Mouse (Mus musculus) thymus, postnatal 10 days (tissue): ENCODE measurements around the gene Hist2h3c1.

Experiments
- DNase-seq, 2 experiments: peaks; one replicate each; pipeline ENCODE4 v3.0.0; 2021; ENCODE audit warnings: low spot score in 2 of 2

Gene Hist2h3c1

GRCm38 (mm10) chr3:96255926-96256593 lies 9.6 kb downstream of the Hist2h3c1 start:
- no peak for DNase-seq

DNA sequence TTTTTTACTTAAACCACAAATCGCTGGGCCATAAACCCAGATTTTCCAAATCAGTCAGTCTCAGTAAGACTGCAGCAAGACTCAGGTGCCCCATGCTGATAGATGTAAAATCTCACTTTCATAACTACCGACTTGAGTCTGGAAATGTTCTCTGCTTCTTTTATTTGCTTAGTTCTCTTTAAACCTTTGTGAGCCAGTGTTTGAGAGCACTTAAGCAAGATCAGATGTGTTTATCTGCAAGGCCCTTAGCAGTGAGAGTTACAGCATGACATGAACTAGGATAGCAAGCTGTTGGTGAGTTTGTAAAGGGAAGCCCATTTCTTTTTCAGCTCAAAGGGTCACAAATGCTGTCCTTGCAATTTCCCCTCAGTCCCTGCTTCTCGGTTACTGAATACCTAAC lies 10.7 kb downstream of the Hist2h3c1 start:
- no peak for DNase-seq

DNA sequence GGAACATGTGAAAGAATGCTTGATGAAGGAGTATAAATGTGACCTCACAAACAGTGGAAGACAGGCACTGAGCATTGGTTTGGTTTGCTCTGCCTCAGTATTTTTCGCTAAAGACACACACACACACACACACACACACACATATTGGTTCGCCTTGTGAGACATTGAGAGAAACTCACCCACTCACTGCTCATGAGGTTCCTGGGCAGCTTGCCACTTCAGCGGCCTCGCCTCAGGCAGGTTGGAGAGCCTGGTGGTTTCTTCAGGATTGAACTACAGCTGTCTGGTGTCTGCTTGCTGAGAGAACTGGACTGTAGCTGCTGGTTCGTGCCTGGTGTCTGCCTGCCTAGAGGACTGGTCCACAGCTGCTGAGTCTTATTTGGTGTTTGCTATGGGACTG lies 13.7 kb downstream of the Hist2h3c1 start:
- DNase-seq, result no peak

GRCm38 (mm10) chr3:96261623-96262022 lies 15.1 kb downstream of the Hist2h3c1 start:
- no peak for DNase-seq

- peak; percentile 36 to 42 for DNase-seq
Observed at GRCm38 (mm10) chr3:96262216-96262875, 15.9 kb downstream of the Hist2h3c1 start.

- DNase-seq, result peak; percentile 91 to 94
Observed at GRCm38 (mm10) chr3:96262979-96263550, 16.6 kb downstream of the Hist2h3c1 start, which contains the start of gene Hist2h4. TSS of gene Hist2h4 (minus strand) at chr3:96263311.

DNA sequence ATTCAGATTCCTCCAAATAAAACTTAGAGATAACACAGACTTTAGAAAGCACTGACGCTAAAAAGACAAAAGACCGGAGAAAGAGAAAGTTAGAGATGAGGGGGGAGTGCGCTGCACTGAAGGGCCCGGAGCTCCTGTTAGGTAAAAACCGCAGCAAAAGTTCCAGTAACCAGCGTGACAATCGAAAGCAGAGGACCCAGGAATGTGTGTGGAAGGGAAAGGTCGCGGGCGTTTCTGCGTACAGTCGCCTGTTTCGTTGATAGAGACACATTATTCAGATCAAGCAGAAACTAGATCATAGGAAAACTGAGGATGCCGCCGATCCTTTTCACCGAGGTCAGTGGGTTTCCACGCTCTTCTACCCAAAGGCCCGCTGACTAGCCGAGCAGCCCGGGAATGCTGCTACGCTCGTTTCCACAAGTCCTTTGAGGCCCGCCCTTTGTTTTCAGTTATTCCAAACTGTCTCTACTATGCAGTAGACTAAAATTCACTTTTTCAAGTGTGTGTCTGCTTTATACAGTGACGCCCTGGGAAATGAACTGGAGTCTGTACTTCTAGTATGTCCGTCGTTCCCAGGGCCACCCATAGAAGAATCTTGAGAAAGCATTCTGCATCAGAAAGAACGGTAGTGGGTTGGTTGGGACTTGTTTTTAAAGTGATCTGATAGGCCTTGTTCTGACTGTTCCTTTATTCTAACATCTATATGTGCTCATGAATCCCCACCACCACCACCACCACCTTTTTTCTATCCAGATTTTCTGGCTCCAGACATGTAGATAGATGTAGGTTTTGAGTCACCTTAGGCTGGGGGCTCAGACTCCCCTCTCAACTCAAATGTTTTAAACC lies 17.3 kb downstream of the Hist2h3c1 start:
- peak; percentile 40 to 45 for DNase-seq

- DNase-seq, result no peak
Observed at GRCm38 (mm10) chr3:96264404-96264949, 18.0 kb downstream of the Hist2h3c1 start.

DNA sequence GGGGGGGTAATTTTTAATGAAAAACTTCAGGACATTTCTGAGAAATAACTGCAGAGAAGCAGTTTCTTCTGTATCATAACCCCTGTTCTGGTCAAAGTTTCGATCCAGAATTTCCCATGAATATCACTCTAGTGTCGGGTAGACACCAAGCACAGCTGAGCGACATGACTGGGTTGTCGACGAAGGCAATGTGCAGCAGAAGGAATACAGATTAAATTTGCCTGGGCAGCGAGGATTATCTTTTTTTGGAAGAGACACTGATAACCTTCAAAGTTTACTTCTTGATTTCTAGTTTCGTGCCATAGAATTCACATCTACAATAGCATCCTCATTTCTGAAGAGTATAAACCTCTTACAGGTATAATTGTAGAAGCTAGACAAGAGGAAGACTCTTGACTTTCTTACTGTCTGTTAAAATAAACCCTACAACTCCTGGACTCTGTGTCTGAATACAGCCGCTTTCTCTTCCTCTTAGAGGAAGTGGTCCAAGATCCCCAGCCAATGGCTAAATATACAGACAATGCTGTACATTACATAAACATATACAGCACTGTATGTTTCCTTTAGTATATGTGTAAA lies 19.7 kb downstream of the Hist2h3c1 start:
- no peak for DNase-seq

DNA sequence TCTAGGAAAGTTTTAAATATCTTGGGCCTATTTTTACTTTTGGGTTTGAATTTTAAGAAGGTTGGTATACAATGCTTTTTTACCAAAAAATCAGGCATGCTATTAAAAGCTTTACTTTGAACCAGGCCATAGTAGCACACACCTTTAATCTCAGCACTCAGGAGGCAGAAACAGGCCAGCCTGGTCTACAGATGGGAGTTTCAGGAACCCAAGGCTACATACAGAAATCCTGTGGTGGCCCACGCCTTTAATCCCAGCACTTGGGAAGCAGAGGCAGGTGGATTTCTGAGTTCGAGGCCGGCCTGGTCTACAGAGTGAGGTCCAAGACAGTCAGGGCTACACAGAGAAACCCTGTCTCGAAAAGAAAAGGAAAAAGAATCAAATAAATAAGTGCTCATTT lies 21.1 kb downstream of the Hist2h3c1 start:
- DNase-seq, result no peak

GRCm38 (mm10) chr3:96268051-96268775 lies 21.7 kb downstream of the Hist2h3c1 start, which contains the start of gene Hist2h3b:
TSS of gene Hist2h3b (plus strand) at chr3:96268654.
- peak; percentile 77 to 84 for DNase-seq

GRCm38 (mm10) chr3:96268776-96269378 lies 22.4 kb downstream of the Hist2h3c1 start:
- DNase-seq, result peak in 1 of 2 experiments; percentile 31

DNA sequence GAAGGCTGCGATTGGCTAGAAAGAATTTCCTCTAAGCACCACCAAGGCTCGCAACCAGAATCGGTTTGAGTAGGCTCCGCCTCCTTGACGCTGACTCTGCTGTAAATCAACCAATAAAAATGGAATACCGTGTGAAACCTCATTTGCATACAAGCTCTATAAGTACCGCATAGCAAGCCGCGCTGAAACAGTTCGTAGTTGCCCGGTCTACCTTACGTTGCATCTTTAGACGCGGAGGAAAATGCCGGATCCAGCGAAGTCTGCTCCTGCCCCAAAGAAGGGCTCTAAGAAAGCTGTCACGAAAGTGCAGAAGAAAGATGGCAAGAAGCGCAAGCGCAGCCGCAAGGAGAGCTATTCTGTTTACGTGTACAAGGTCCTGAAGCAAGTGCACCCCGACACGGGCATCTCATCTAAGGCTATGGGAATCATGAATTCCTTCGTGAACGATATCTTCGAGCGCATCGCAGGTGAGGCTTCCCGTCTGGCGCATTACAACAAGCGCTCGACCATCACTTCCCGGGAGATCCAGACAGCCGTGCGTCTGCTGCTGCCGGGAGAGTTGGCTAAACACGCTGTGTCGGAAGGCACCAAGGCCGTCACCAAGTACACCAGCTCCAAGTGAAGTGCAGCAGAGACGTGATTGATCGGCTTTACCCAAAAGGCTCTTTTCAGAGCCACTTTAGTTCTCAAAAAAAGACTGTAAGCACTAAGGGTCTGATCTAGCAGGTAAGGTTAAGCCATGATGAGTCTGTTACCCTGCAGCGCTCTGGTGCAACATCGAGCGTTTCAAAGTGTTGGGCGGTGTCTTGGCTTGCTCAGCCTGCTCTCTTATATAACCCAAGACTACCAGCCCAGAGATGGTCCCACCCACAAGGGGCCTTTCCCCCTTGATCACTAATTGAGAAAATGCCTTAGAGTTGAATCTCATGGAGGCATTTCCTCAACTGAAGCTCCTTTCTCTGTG lies 23.3 kb downstream of the Hist2h3c1 start, which contains the start of gene Hist2h2bb:
TSS of gene Hist2h2bb (plus strand) at position 242 of the 964 bp plus-strand sequence.
- peak; percentile 89 to 93 for DNase-seq

GRCm38 (mm10) chr3:96273591-96274465 lies 27.3 kb downstream of the Hist2h3c1 start:
- peak; percentile 46 to 48 for DNase-seq

- peak; percentile 80 to 88 for DNase-seq
Observed at GRCm38 (mm10) chr3:96277428-96277799, 30.9 kb downstream of the Hist2h3c1 start.

DNA sequence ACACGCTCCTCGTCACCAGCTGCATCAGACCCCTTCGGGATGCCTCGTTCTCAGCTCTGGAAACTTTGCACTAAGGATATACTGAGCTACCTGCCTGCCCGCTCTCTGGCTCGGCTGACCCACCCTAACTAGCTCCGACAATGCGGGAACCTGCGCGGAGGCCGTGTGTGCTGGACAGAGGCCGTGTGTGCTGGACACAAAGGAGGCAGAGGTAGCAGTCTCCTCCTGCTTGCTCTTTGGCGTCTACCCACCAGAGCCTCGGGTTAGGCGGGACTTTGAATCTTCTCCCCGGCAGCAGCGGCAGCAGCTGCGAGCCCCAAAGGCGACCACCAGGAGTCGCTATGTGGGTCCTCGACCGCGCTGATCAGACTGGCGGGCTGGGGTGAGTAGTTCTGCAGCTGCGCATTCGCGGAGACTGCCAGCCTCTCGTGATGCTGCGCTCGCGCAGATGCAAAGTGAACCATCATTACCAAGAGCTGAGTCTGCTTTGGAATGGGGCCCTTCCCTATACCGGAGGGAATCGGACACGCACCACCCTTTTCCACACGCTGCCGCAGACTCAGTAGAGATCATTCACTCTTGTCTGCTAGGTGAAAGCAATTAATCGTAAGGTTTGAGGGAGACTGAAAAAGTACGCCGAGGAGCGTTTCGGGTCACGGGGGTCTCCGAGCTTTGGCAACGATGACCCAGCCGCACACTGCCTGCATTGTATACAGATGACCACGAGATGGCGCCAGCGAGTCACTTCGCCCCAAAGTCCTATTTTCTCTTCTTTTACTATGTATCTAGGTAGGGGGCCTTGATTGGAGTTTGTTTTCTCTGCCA lies 31.5 kb downstream of the Hist2h3c1 start:
- peak; percentile 92 to 96 for DNase-seq

DNA sequence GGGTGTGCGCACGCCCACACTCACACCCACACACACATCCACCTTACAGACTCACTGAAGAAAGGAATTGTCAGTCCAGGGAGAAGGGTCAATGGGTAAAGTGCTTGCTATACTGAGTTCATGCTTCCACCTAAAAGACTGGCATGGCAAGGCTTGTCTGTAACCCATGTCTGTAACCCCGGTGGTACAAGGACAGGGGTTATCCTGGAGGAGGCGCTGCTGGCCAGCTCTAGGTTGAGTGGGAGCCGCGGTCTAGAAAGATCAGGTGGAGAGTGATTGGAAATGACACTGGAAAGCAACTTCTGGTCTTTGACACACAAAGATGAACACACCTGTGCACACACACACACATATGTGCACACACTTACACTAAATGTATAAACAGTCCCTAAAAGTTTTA lies 34.2 kb downstream of the Hist2h3c1 start:
- no peak for DNase-seq
